Mouse (Mus musculus): Measurements from ENCODE around the gene Bst2.
"Not testable (repeated sequence)": the region's sequence is repeated elsewhere in the genome, so short reads cannot be mapped to it uniquely, and the experiment has no call there.

Gene Bst2

DNA sequence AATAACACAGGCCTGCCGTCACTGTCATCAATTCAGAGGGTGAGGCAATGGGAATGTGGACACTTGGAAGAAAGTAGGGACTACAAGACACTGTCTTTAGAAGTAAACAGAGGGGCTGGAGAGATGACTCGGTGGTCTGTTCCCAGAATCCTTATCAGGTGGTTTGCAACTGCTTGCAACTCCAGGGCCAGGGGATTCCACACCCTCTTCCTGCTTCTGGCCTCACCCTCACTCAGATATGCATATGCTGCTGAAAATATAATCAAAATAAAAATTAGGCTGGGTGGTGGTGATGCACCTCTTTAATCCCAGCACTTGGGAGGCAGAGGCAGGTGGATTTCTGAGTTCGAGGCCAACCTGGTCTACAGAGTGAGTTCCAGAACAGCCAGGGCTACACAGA lies 22.8 kb upstream of the Bst2 start:
- no peak for DNase-seq (ENCODE audit: low spot score in 2 of 2)

DNA sequence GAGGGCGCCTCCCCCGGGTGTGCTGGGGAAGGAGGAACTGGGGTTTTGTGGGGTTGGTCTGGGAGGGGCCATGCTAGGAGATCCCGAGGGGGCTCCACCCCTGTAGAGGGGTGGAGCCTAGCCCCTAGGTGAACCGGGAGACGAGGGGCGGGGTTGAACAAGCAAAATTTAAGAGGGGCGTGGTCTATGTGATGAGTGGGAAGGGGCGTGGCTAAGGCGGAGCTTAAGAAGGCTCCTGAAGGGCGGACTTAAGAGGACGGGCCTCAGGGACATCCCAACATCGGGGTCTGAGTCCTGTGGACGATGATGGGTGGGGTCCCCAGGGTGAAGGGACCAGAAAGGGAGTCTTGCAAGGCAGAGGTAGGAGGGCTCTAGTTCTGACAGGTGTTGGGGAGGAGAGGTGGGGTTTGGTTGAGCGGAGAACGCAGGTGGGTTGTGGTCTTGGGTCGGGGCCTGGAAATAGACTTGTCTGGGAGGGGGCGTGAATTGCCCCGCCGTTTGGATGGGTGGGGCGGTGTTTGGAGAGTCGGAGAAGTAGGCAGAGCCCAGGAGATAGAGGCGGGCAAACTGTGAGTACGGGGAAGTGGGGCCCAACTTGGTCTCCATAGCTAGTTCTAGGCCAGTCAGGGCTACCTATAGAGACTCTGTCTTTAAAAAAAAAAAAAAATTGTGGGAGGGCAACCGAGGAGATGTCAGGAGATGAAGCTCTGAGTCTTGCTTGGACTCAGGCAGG lies 21.9 kb upstream of the Bst2 start:
- peak; percentile 77 to 85 for DNase-seq (ENCODE audit: low spot score in 2 of 2)

DNA sequence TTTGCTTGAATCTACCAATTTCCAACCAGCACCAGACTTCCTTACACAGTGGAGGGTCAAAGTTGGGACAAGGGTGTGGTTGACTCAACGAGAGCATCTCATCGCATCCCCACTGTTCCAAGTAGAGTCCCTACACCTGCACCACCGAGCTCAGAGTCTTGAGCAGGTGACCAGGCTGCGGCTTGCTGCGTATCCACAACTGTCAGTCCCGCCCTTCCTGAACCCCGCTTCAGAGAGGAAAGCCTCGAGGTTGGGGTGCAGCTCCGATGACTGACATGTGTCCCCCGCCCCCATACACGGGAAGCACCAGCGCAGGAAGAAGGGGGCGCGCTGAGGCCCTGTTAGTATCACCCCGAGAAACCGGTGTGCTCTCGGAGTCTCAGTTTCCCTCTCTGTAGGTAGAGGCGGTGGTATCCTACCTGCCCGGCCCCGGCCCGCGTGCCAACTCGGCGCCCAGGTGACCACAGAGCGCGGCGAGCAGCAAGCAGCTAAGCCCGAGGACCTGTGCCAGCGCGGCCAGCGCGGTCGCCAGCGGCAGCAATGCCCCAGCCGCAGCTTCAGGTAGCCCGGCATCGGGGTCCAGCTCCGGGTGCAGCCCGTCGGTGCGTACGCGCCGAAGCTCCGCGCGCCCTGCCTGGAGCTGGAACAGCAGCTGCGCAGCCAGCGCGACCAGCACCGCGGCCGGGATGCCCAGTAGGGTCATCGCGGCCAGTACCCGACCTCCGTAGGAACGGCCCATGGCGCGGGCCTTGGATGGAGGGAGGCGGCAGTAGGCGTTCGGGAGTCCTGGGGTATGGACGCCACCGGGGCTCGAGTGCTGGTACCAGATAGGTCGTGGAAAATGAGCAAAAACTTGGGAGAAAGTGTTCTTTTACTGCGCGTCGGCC lies 21.1 kb upstream of the Bst2 start, which contains the start of gene Tmem221:
Tmem221 (minus strand) TSS at position 801 of the 887 bp plus-strand sequence.
- no peak for DNase-seq (ENCODE audit: low spot score in 2 of 2)

DNA sequence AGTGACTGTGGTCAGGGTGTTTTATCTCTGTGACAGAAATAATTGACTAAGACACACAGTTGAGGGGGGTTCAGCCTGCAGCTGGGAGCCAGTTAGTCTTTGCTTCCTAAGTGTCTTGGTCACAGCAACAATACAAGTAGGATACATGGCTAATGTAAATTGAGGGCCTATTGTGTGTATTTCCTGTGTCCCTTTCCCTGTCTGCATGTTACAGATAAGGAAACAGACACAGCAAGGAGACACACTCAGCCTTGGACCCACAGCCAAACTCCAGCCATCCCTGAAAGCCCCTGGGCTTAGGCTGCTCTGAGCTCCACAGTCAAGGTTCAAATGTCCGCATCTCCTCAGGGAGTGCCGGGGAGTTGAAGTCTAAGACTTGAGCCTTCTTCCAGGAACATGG lies 17.4 kb upstream of the Bst2 start:
- DNase-seq (ENCODE audit: low spot score in 2 of 2), result no peak

- no peak for DNase-seq (ENCODE audit: low spot score in 2 of 2)
Measured at GRCm38 (mm10) chr8:71554001-71554400, 16.7 kb upstream of the Bst2 start.

GRCm38 (mm10) chr8:71552770-71553169 lies 15.5 kb upstream of the Bst2 start:
- DNase-seq (ENCODE audit: low spot score in 2 of 2), result no peak

- DNase-seq (ENCODE audit: low spot score in 2 of 2), result no peak
Measured at GRCm38 (mm10) chr8:71550754-71551153, 13.5 kb upstream of the Bst2 start.

GRCm38 (mm10) chr8:71547590-71547989 lies 10.3 kb upstream of the Bst2 start:
- no peak for DNase-seq (ENCODE audit: low spot score in 2 of 2)

DNA sequence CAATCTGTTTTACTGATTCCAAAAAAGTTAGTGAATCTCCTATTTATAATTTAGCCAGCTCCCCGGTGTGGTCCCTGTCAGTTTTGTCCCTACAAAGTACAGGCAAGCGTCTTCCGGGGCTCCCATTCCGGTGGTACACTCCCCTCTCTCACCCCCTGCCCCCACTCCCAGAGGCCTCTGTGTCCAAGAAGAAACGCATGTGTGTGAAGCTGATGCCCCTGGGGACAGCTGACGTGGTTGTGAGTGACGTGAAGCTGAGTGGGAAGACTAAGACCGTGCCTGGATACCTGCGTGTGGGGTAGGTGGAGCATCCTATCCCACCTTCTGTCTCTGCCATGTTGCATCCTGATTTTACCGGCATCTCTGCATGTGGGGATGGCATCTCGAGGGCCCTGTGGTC lies 7.8 kb upstream of the Bst2 start:
- no peak for DNase-seq (ENCODE audit: low spot score in 2 of 2)

DNA sequence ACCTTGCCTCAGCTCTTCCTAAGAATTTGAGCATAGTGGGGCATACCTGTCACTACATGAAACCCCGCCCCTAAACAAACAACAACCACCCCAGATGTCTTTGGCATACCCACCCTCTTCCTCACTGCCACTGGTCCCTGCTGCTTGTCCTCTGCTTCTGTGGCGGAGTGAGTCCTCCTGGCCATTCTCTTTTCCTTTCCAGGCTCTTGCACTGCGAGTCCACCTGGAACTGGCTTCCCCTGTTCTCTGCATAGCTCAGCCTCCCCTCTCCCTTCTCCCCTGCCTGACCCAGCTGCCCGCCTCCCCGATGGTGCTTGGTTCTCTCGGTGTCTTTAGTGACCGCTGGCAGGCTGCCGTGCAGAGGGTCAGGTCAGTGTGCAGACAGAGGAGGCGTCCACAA lies 6.5 kb upstream of the Bst2 start:
- no peak for DNase-seq (ENCODE audit: low spot score in 2 of 2)

- peak; percentile 98 for DNase-seq (ENCODE audit: low spot score in 2 of 2)
Measured at GRCm38 (mm10) chr8:71542632-71543343, 5.5 kb upstream of the Bst2 start, which contains the start of gene Mvb12a. TSS of gene Mvb12a (plus strand) at chr8:71542922.

DNA sequence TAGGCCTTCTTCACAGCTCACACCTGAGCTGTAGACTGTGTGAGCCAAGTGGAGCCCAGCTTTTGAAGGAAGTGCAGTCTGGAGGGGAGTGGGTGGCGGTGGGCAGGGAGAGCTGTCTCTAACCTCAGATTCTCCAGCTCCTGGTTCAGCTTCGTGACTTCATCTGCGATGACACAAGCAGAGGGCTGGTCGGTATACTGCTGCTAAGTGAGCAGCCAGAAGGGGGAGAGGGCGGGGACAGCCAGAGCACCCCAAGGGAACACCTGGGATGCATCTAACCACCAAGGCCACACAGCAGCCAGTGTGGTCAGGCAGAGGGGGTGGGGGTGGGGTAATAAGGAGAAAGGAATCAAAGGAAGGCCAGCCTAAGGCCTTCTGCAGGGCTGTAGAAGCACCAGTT lies 1.6 kb downstream of the Bst2 start:
- DNase-seq (ENCODE audit: low spot score in 2 of 2), result no peak

DNA sequence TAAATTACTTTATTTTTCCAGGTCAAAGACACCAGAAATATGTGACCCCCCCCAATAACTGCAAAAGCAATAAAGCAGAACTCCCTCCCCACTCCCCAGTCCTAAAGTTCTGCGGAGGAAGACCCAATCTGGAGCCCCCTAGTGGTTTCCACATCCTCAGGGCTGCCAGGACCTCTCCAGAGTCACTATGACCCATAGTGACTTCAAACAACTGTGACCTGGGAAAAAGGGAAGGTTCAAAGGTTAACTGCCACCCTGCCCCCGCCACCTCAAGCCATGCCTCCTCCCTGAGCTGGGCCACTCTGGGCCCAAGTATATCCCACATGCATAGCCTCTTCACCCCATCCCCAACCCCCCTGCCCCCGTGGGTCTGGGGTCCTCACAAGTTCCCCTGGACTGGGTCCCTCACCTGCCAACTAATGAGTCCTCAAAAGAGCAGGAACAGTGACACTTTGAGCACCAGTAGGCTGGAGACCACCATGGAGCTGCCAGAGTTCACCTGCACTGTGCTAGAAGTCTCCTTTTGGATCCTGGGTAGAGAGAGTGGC lies 2.9 kb downstream of the Bst2 start:
- no peak for DNase-seq (ENCODE audit: low spot score in 2 of 2)

GRCm38 (mm10) chr8:71530735-71531467 lies 6.4 kb downstream of the Bst2 start:
- not testable (repeated sequence) for DNase-seq (ENCODE audit: low spot score in 2 of 2)

GRCm38 (mm10) chr8:71528362-71529073 lies 8.7 kb downstream of the Bst2 start:
- no peak for DNase-seq (ENCODE audit: low spot score in 2 of 2)

DNA sequence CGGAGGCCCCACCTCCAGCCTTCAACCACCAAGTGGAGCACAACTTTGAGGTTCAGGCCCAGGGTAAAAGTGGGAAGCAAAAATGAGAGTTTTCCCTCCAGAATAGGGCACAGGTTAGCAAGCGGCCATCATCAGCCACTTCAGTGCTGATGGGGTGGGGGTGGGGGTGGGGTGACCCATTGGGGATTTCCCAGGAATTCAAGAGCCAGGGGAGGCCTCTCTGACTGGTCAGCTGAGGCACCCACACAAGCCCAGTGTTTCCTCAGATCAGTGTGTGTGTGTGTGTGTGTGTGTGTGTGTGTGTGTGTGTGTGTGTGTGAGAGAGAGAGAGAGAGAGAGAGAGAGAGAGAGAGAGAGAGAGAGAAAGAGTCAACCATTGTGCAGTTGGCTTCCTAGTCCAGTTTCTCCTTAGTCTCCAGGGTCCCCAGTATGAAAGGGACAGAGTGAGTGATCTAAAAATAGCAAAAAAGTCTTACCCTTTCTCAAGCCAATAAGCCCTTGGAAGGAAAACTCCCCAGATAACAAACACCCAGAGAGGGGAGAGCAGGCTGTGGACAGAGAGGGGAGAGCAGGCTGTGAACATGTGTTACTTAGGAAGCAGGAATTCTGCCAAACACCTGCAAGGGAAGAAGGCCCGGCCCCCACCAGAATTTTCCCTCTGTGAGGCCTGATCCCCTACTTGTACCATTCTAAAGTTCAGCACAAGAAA lies 9.9 kb downstream of the Bst2 start:
- no peak for DNase-seq (ENCODE audit: low spot score in 2 of 2)

- DNase-seq (ENCODE audit: low spot score in 2 of 2), result no peak
Measured at GRCm38 (mm10) chr8:71526272-71526671, 11.0 kb downstream of the Bst2 start.

DNA sequence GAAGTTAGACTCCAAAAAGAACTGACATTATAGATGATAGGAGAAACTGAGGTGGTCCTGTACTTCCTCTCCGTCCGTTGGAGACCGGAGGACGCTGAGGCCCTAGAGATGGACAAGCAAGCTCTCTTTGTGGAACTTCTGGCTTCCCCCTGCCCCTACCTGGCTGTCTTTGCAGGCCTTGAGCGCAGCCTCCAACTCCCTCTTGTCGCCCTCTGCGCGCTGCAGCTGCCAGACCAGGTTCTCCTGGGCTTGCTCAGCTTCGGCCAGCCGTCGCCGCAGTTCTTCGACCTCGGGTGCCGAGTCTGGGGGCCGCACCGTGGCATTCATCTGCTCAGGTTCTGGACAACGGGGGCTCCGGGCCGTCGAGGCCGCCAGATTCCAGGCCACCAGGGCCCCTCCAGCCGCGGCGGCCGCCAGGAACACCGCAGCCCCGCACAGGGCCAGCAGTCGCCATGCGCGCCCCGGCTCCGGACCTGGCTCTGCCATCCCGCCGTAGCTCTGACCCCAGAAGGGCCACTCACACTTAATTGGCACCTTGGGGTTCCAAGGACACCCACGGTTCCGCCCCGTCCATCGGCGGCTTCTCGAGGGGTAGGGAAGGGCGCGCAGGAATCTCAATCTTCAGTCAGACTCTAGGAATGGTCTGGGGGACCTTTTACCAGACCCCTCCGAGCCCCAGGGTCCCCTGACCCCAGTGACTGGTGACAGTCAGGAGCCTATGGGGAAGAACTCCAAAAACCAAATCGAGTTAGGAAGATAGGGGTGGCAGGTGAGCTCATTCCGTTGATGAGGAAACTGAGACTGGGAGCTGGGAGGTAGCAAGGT lies 11.8 kb downstream of the Bst2 start, which contains the start of gene Ccdc194:
Ccdc194 (minus strand) TSS at position 486 of the 825 bp plus-strand sequence.
- DNase-seq (ENCODE audit: low spot score in 2 of 2), result no peak

DNA sequence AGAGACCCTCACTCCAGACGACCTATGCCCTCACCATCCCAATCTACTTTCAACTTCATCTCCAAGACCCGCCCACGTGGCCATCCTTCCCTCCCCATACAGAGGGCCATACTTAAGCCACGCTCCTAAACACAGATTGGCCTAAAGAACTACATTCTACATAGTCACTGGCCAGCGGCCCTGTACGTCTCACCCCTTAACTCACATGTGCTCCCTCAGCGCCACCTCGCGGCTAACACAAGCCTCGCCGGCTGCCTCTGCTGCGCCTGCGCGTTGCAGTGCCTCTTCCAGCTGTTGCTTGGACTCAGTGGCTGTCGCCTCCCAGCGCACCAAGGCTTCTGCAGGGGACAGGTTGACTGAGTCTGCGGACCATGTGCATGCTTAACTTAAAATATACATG lies 15.6 kb downstream of the Bst2 start:
- DNase-seq (ENCODE audit: low spot score in 2 of 2), result peak; percentile 89 to 91

Measured in spleen, postnatal 36 days (tissue).